Mouse (Mus musculus): ENCODE measurements around the gene Il1a.

GRCm38 (mm10) chr2:129253631-129253970, 56.2 kb downstream of the Il1a start:
- TF ChIP-seq POLR2A (IDR thresholded peaks at IDR 0.05; ENCODE audit: borderline replicate concordance, extremely low read depth, low read depth, low read length): no peak
- TF ChIP-seq CTCF (IDR thresholded peaks at IDR 0.05; ENCODE audit: insufficient read depth, low read length): no peak
